Mouse (Mus musculus) stomach, embryonic 15.5 days (tissue): ENCODE measurements around the gene Rab29. TPM values are rescaled to one million over a fixed set of nuclear protein-coding genes. Genes with fewer than 3 reads are reported as not detected.
A peak's percentile ranks its signal among the peaks of the same experiment; 100 is the strongest.
"Not testable (repeated sequence)": the region's sequence is repeated elsewhere in the genome, so short reads cannot be mapped to it uniquely, and the experiment has no call there.

ENCODE experiments used
- ATAC-seq: fragments of 200-750 bp; cut with Nextera tagmentation; 2 replicates; pipeline ENCODE4 v1.8.0; 2017; ENCODE audit warnings: low read depth, moderate number of reproducible peaks, moderate TSS enrichment; ENCODE audit not compliant: insufficient read depth, low FRiP score
- H3K27ac ChIP-seq: fragments of 300-500 bp; sonication (generic); 2 replicates; pipeline ENCODE4 v1.5.1; 2015; ENCODE audit warnings: mild to moderate bottlenecking, inconsistent platforms
- H3K27me3 ChIP-seq: fragments of 300-500 bp; sonication (generic); replicated peaks from 2 replicates; pipeline ENCODE4 v1.6.1; 2015; ENCODE audit warnings: inconsistent platforms
- H3K36me3 ChIP-seq: fragments of 300-500 bp; sonication (generic); 2 replicates; pipeline ENCODE4 v1.6.1; 2015; ENCODE audit warnings: inconsistent platforms
- H3K4me1 ChIP-seq: fragments of 300-500 bp; sonication (generic); 2 replicates; pipeline ENCODE4 v1.6.1; 2015; ENCODE audit warnings: inconsistent platforms
- H3K4me2 ChIP-seq: fragments of 300-500 bp; sonication (generic); 2 replicates; pipeline ENCODE4 v1.6.1; 2015; ENCODE audit warnings: mild to moderate bottlenecking, inconsistent platforms
- H3K4me3 ChIP-seq: fragments of 300-500 bp; sonication (generic); replicated peaks from 2 replicates; pipeline ENCODE4 v1.5.1; 2015; ENCODE audit warnings: inconsistent platforms
- H3K9ac ChIP-seq: fragments of 300-500 bp; sonication (generic); 2 replicates; pipeline ENCODE4 v1.6.1; 2015; ENCODE audit warnings: inconsistent platforms
- H3K9me3 ChIP-seq: fragments of 300-500 bp; sonication (generic); 2 replicates; pipeline ENCODE4 v1.6.1; 2016; ENCODE audit warnings: inconsistent platforms
- WGBS: fragments of 180-500 bp; shearing (Covaris S2); methylation state at CpG from one replicate; pipeline ENCODE4 v1.1.7; 2015; 5-methylcytosine and 5-hydroxymethylcytosine counted together
- polyA plus RNA-seq: library from polyadenylated mRNA; unstranded; fragments of >200 nt; fragmentation: Nextera tagmentation; extraction: Ambion mirVana; gene quantifications from 2 replicates; pipeline ENCODE4 v1.2.1, GENCODE M21; 2015

Gene Rab29
- polyA plus RNA-seq, 1 experiment from 2014 or later: 26.5 TPM

DNA sequence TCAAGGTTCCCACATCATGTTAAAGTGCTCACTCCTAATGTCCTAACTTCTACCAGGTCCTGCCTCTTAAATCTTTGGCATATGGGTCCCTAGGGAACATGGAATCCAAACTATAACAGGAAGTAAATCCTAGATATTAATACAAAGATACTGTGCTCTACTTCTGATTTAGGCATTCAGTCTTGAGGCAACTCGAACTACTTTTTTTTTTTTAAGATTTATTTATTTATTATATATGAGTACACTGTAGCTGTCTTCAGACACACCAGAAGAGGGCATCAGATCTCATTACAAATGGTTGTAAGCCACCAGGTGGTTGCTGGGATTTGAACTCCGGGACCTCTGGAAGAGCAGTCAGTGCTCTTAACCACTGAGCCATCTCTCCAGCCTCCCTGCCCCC, 42.2 kb downstream of the Rab29 start:
- H3K27me3 ChIP-seq: not testable (repeated sequence)

DNA sequence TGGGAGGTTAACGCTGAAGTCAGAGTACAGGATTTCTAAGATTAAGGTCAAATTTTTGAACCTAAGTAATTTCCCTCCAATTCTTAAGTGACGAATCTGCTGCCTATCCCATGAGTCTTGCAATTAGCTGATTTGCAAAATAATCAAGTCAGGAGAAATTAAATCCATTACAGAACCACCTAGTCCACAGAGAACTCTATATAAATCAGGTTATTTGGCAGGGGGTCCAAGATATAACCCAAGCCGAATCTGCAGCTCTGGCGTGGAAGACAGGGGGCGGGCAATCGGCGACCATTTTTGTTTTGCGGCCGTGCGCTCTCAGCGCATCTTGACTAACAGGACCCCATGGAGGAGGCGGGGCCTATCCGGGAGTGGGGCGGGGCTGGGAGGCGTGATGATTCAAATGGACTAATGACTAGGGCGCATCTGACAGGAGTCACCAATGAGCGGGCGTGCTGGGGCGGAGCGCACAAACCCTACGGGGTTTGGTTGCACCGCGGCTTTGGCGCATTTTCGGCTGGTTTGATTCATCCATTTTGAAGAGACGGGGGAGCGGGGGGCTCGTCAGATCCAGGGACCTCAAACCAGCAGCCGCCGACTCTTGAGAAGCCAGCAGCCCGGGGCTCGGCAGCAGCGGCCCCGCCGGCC, 43.1 kb downstream of the Rab29 start, which contains the start of gene Nucks1:
Nucks1 (plus strand) TSS at position 534 of the 648 bp plus-strand sequence.
- H3K36me3 ChIP-seq: no peaks in the 10 kb centered on the region
- peak within 1 kb of the TSS; percentile 99 for H3K27ac ChIP-seq
- H3K4me3 ChIP-seq: peak within 1 kb of the TSS; percentile 95
- H3K4me2 ChIP-seq: peak within 1 kb of the TSS; percentile 63
- WGBS: under 1% methylated on average over 35 of the region's 35 CpGs
- H3K9me3 ChIP-seq: no peaks in the 10 kb centered on the region
- H3K9ac ChIP-seq: peak within 1 kb of the TSS; percentile 98
- no peaks in the 10 kb centered on the region for H3K27me3 ChIP-seq
- ATAC-seq: peak; percentile 98
- peaks cover 3% of the 10 kb centered on the region; the same call in 1 of the 2 replicates for H3K4me1 ChIP-seq

More for the DNA sequence above, 42.2 kb downstream of the Rab29 start:
- not testable (repeated sequence) for H3K4me1 ChIP-seq, H3K9me3 ChIP-seq, H3K9ac ChIP-seq, H3K27ac ChIP-seq, H3K4me3 ChIP-seq, H3K36me3 ChIP-seq, H3K4me2 ChIP-seq, ATAC-seq
- 98% methylated on average over 2 of the region's 2 CpGs for WGBS

DNA sequence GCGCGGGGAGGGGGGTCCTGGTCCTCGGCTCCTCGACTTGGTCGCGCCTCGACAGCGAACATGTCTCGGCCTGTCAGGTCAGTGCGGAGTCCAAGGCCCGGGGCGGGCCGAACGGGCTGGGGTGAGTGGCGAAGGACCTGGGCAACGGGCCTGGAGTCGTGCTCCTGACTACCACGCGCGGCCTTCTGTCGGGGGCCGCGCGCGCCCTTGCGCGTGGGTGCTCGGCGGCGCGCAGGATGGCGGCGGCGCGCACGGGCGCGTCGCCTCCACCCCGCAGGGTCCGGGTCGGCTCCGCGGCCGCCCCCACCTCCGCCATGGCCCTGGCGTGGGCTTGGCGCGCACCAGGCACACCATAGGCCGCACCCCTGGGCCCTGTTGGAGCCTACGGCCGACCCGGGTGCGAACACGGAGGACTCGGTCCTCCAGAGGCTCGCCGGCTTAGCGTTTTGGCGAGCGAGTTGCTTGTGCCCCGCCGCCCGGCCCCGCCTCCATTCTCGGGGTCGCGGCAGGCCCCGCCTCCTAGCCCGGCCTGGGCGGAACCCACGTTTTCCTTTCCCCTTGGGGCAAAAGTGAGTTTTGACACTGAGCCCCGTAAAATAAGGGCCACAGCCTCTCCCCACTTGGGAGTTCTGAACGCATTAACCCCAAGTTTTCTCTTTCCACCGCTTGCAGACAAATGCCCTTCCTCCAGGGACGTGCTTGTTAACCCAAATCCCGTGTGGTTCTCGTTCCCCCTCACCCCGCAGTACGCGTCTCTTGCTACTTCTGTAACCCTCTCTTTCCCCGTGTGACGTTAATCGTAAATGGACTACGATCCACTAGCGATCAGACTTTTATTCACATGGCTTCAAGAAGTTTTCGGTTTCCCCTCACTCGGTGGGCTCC, 43.9 kb downstream of the Rab29 start:
- Histone ChIP-seq H3K9ac (peak overlapping the region; percentile 98), H3K27me3 (no peaks in the 10 kb centered on the region), H3K36me3 (no peaks in the 10 kb centered on the region), H3K27ac (peak overlapping the region; percentile 99), H3K4me1 (peaks cover 3% of the 10 kb centered on the region; the same call in 1 of the 2 replicates), H3K4me2 (peak overlapping the region; percentile 63), H3K9me3 (no peaks in the 10 kb centered on the region), H3K4me3 (peak overlapping the region; percentile 95)
- under 1% methylated on average over 75 of the region's 88 CpGs for WGBS
- peak; percentile 73 for ATAC-seq

DNA sequence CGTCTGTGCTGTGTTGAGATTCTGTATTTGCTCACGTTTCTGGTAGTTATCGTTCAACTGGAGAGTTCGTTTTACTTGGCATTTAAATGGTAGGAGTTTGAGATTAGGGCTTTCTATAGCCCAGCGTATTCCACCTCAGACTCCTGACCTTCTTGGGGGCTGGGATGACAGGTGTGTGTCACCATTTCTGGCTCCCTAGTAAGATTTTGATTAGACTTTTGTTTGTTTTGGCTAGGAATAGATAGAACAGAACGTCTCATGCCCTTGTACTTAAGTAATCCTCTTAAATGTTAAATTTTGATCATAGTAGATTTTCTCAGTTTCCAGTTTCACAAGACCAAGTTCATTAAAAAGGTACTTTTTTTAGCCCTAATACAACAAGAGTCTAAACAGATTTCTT, 50.6 kb downstream of the Rab29 start:
- WGBS: 62% methylated on average over 6 of the region's 6 CpGs
- Histone ChIP-seq H3K4me1 (no peaks in the 10 kb centered on the region; the same call in 1 of the 2 replicates), H3K36me3 (peaks cover 12% of the 10 kb centered on the region; the same call in 1 of the 2 replicates), H3K27ac (no peak overlapping the region), H3K4me3 (no peak overlapping the region), H3K27me3 (no peaks in the 10 kb centered on the region), H3K9me3 (no peaks in the 10 kb centered on the region), H3K4me2 (no peak overlapping the region), H3K9ac (no peak overlapping the region)
- ATAC-seq: no peak

DNA sequence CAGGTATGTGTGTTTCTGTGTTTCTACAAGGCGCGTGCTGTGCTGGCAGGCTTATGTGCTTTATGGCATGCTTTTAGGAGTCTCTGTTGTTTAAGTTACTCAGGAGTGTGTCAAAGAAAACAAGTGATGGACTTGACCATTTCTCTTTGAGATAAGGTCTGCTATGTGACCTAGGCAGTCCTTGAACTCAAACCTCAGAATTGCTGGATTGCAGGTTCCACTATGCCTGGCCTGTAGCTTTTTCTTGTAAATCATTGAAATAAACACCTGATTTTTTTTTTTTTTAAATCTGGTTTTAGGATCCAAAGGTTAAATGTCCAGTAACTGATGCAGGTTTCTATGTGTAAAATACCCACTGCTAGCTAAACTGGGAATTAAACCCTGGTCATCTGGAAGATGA, 52.0 kb downstream of the Rab29 start:
- 97% methylated on average over 2 of the region's 2 CpGs for WGBS
- H3K36me3 ChIP-seq: peaks cover 18% of the 10 kb centered on the region
- ATAC-seq: no peak

DNA sequence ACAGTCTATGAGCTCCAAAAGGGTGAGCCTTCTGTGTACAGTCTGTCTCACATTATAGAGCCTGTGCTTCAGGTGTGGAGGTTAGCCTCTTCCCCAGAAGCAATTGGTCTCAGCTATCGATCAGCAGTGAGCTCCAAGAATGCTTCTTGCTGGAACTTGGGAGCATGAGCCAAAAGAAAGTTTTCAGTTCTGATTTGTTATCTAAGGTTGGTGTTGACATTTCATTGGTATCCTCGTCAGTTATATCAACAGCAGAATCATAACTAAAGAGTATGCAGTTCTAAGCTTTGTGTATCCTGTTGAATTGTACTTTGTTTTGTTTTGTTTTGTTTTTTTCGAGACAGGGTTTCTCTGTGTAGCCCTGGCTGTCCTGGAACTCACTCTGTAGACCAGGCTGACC, 55.1 kb downstream of the Rab29 start:
- H3K4me1 ChIP-seq: no peaks in the 10 kb centered on the region
- 92% methylated on average over 3 of the region's 3 CpGs for WGBS
- H3K27ac ChIP-seq: no peak overlapping the region
- no peak overlapping the region for H3K4me3 ChIP-seq
- H3K27me3 ChIP-seq: no peaks in the 10 kb centered on the region
- H3K4me2 ChIP-seq: no peak overlapping the region
- H3K9me3 ChIP-seq: no peaks in the 10 kb centered on the region
- H3K9ac ChIP-seq: no peak overlapping the region
- H3K36me3 ChIP-seq: peaks cover 40% of the 10 kb centered on the region
- no peak for ATAC-seq

More for the DNA sequence above, 52.0 kb downstream of the Rab29 start:
- Histone ChIP-seq H3K4me1 (no peaks in the 10 kb centered on the region; the same call in 1 of the 2 replicates), H3K9me3 (no peaks in the 10 kb centered on the region), H3K27me3 (no peaks in the 10 kb centered on the region), H3K4me3 (no peak overlapping the region), H3K27ac (no peak overlapping the region), H3K9ac (no peak overlapping the region), H3K4me2 (no peak overlapping the region)

Other genes starting within 250 kb of the Rab29 start
- 57.8 and 66.8 TPM in 2 replicates for gene Ctse, start 228.9 kb upstream of the Rab29 start, polyA plus RNA-seq
- gene Rab7b, start 178.5 kb upstream of the Rab29 start, polyA plus RNA-seq: 6.8 and 8.6 TPM in 2 replicates
- 5.1 and 7.6 TPM in 2 replicates for gene Slc26a9, start 123.2 kb upstream of the Rab29 start, polyA plus RNA-seq
- 2.6 and 3.5 TPM in 2 replicates for gene Pm20d1, start 69.8 kb upstream of the Rab29 start, polyA plus RNA-seq
- gene Slc41a1, start 39.7 kb upstream of the Rab29 start, polyA plus RNA-seq: 13.3 and 17.0 TPM in 2 replicates
- gene Nucks1, start 43.3 kb downstream of the Rab29 start, polyA plus RNA-seq: 65.0 and 71.6 TPM in 2 replicates
- 5.5 and 6.0 TPM in 2 replicates for gene Slc45a3, start 95.7 kb downstream of the Rab29 start, polyA plus RNA-seq
- gene Elk4, start 140.4 kb downstream of the Rab29 start, polyA plus RNA-seq: 20.4 and 24.4 TPM in 2 replicates
- gene Mfsd4a, start 200.8 kb downstream of the Rab29 start, polyA plus RNA-seq: 9.8 and 11.9 TPM in 2 replicates